Mouse (Mus musculus): Measurements from ENCODE around the gene P2ry10b. TPM values are rescaled to one million over a fixed set of nuclear protein-coding genes. Genes with fewer than 3 reads are reported as not detected.

The P2ry10b gene
- under 1 TPM; 0.31 to 0.85 TPM for total RNA-seq (2021)
- long read RNA-seq: 0 reads

GRCm38 (mm10) chrX:107148681-107149080 lies at the start of gene P2ry10b:
TSS of gene P2ry10b (plus strand) at chrX:107148927.
- no peak for DNase-seq (ENCODE audit: low spot score in 2 of 2)

GRCm38 (mm10) chrX:107116333-107116732 lies 32.4 kb upstream of the P2ry10b start:
- DNase-seq (ENCODE audit: low spot score in 2 of 2): no peak

DNA sequence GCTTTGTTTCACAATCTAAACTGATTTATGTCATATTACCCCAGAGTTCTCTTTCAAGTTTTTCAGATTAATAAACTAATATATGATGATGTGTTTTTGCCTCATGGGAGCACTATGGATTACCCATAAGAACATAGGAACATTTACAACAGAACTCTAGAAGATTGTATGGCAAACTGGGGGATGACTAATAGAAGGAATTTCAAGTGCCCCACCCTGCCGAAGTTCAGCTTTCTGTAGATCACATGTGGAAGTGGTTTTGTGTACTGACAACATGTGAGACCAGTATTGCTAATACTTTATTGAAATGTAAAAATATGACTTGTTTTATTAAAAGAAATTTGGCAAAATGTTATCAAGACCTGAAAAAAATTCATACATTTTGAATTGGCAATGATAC lies 31.7 kb upstream of the P2ry10b start:
- DNase-seq (ENCODE audit: low spot score in 2 of 2): no peak

- DNase-seq (ENCODE audit: low spot score in 2 of 2): no peak
These were observed 5.5 kb upstream of the P2ry10b start for GRCm38 (mm10) chrX:107143184-107143583.

DNA sequence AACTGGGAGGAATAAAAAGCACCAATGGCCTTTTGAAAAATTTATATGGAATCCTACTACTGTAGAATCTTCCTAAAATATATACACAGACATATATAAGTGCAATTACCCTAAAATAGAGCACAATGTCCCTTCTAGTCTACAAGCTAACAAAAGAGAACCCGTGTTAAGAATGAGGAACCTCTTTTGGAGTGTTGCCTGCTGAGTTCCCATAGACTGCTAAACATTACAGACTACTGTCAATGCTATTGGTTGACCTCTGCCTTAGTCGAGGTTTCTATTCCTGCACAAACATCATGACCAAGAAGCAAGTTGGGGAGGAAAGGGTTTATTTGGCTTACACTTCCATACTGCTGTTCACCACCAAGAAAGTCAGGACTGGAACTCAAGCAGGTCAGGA lies 4.8 kb upstream of the P2ry10b start:
- DNase-seq (ENCODE audit: low spot score in 2 of 2): no peak

DNA sequence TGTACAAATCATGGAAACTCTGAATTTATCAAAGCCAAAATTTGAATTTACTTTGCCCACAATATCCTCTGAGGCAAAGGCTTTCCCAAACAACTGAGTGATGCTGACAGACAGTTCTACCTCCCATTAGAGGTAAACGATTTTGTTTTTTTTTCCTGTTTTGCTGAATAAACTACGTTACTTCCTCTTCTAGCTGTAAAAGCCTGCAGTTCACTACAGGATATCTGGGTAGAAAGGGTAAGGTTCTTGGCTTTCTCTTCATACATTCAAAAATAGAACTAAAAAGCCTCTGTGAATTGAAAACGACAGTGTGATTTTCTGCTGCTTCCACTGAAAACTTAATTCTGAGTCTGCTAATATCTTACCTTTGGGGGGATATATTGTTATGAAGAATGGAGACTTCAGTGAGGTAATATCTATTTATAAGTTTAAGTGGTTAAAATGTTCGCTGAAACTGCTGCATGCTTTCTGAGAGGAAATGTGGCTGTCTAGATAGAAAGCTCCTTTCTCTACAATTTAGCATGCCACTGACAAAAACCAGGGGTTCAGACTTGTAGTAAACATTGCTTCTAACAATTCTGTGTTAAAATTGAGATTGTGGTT lies 765 bp downstream of the P2ry10b start:
- DNase-seq (ENCODE audit: low spot score in 2 of 2): no peak

DNA sequence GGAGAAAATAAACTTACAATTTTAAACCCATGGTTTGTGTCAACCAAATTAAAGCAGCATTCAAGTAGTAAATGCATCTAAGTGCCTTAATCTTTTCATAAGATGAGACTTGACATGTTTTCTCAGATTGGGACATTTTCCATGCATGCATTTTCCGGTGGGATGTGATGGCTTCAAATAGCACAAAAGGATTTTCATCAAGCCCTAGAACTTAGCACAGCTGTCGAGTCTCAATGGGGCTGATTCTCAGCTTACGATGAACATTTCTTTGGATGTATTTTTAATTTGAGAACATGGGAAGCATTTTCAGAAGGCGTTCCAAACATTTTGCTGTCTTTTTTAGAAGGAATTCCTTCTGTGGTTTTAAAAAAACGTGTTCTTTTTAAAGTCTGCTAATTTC lies 1.3 kb downstream of the P2ry10b start:
- no peak for DNase-seq (ENCODE audit: low spot score in 2 of 2)

DNA sequence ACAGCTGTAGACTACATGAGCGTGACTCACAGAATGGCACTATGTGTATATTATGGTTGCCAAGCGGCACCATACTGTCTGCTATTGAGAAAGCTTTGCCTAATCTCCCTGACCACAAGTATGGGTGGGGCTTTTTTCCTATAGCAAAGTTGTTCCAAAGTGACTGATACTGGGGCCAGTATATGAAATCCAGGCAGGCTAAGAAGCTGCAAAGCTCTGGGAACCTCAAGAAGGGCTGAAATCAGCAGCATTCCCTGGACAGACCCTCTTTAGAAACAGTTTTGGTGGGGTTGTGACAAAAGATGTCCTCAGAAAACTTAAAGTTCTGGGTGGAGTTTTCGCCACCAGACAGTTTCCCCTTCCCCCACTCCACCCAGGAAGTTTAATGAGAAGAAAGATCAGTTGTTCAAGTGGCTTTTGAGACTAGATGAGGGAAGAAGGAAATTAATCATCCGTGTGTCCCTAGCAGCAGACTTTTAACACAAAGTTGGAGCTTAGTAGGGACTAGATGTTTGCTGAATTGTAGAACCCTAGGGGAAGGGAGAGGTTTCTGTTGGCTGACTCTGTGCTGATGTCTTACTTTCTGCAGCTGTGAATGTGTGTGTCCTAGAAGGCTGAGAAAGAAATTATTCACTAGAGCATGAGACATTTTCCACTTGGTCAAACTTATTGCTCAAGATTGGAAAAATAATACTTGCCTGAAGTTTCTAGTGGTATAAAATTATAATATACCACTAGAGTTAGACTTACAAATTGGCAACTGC lies 2.2 kb downstream of the P2ry10b start:
- DNase-seq (ENCODE audit: low spot score in 2 of 2): no peak

DNA sequence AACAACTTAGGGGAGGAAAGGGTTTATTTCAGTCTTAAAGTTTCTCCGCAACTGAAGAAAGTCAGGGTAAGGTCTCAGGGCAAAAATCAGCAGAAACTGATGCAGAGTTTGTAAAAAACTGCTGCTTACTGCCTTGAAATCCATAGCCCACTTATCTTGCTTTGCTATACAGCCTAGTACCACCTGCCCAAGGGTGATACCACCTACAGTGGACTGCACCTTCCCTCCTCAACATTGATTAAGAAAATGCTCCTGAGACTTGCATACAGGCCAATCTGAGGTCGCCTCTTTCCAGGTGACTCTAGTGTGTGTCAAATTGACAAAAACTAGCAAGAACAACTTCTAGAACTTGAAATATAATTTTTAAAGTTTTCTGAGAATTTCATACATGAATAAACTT lies 7.3 kb downstream of the P2ry10b start:
- no peak for DNase-seq (ENCODE audit: low spot score in 2 of 2)

- DNase-seq (ENCODE audit: low spot score in 2 of 2): no peak
These were observed 11.8 kb downstream of the P2ry10b start for GRCm38 (mm10) chrX:107160496-107160895.

DNA sequence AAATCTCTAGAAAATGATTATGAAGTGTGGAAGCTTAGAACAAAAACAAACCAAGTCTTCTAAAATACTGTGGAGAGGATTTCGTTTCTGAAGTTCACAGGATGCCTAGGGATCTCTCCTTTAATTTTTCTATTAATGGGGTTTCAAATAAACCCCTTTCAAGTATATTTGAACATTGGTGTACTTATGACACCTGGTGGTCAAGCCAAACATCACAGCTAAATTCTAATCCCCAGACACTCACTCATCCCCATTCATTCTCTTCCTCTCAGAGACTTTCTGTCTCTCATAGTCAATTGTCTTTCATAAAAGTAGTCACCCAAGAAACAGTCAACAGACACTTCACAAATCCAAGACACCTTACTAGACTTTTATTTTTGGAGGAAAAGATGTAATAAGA lies 19.6 kb downstream of the P2ry10b start:
- DNase-seq (ENCODE audit: low spot score in 2 of 2): peak; percentile 8 to 20

DNA sequence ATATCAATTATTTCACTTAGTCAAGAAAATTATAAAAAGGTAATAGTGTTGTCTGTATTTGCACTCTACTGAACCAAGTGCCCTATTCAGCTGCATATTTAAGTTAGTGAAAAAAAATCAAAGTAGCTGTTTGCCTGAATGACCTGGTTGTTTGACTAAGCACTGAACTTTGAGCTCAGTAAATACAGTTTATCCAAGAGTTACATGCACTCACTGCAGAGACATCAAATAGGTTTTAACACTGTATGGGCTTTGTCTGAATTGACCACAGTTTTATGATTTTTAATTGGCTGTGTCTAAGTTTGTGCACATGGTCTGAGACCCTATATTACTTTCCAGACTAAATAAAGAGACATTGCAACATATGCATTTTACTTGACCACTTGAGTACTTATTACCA lies 20.4 kb downstream of the P2ry10b start:
- no peak for DNase-seq (ENCODE audit: low spot score in 2 of 2)

- DNase-seq (ENCODE audit: low spot score in 2 of 2): no peak
These were observed 30.0 kb downstream of the P2ry10b start for GRCm38 (mm10) chrX:107178742-107179141.

DNA sequence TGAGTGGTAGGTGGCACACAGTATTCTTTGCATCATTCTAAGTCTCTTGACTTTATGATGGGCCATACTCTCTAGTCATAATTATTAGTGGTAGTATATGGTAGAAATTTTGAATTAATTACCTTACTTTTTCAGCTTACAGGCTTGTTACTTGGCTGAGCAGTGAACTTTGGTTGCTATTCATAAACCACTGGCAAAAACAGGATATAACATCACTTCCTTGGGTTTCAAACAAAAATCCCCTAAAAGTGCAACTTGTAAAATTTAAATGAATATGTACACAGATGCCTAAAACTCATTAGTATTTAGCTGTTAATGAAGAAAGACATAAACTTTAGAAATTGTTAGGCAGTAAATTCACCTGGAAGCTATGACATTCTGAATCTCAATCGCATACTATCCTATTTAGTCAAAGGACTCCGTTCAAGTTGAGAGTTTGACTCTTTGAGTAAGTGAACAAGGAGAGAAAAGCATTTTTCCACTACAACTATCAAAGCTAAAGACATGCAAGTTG lies 68.9 kb downstream of the P2ry10b start:
- no peak for DNase-seq (ENCODE audit: low spot score in 2 of 2)

Other genes starting within 250 kb of the P2ry10b start
- gene Lpar4, start 228.3 kb upstream of the P2ry10b start, total RNA-seq (2021): 1 to 10 TPM; 2.6 to 3.1 TPM
- not detected for gene P2ry10, start 60.4 kb upstream of the P2ry10b start, total RNA-seq (2021)
- not detected for gene Gpr174, start 107.0 kb downstream of the P2ry10b start, total RNA-seq (2021)